Mouse (Mus musculus) heart, embryonic 10.5 days (tissue): Measurements from ENCODE around the gene Agbl5. TPM values are rescaled to one million over a fixed set of nuclear protein-coding genes. Genes with fewer than 3 reads are reported as not detected.
"Not testable (repeated sequence)": the region's sequence is repeated elsewhere in the genome, so short reads cannot be mapped to it uniquely, and the experiment has no call there.

Source experiments
- DNase-seq: peaks from one replicate; pipeline ENCODE4 v3.0.0-alpha.2; 2017; ENCODE audit warnings: low spot score
- H3K27ac ChIP-seq: fragments of 300-500 bp; sonication (generic); 2 replicates; pipeline ENCODE4 v1.5.1; 2016; ENCODE audit warnings: mild to moderate bottlenecking
- H3K27me3 ChIP-seq: fragments of 300-500 bp; sonication (generic); 2 replicates; pipeline ENCODE4 v1.6.1; 2016; ENCODE audit warnings: mild to moderate bottlenecking; ENCODE audit not compliant: poor library complexity, insufficient read depth, severe bottlenecking
- H3K36me3 ChIP-seq: fragments of 300-500 bp; sonication (generic); 2 replicates; pipeline ENCODE4 v1.6.1; 2016; ENCODE audit warnings: mild to moderate bottlenecking, moderate library complexity
- H3K4me1 ChIP-seq: fragments of 300-500 bp; sonication (generic); 2 replicates; pipeline ENCODE4 v1.6.1; 2016; ENCODE audit warnings: mild to moderate bottlenecking
- H3K4me3 ChIP-seq: fragments of 300-500 bp; sonication (generic); 2 replicates; pipeline ENCODE4 v1.5.1; 2016; ENCODE audit warnings: mild to moderate bottlenecking, moderate library complexity
- H3K9me3 ChIP-seq: fragments of 300-500 bp; sonication (generic); 2 replicates; pipeline ENCODE4 v1.6.1; 2016; ENCODE audit warnings: mild to moderate bottlenecking, moderate library complexity
- WGBS: fragments of 180-500 bp; shearing (Covaris S2); methylation state at CpG from one replicate; pipeline ENCODE4 v1.1.7; 2016; 5-methylcytosine and 5-hydroxymethylcytosine counted together
- polyA plus RNA-seq: library from polyadenylated mRNA; unstranded; fragments of >200 nt; fragmentation: Nextera tagmentation; extraction: Ambion mirVana; gene quantifications from 2 replicates; pipeline ENCODE4 v1.2.1, GENCODE M21; 2016

Gene Agbl5
- polyA plus RNA-seq, 1 experiment from 2014 or later, result 17.4 TPM

GRCm38 (mm10) chr5:30868981-30869380 lies 19.5 kb upstream of the Agbl5 start:
- no peaks in the 10 kb centered on the region for H3K9me3 ChIP-seq
- peak overlapping the region; percentile 95 for H3K27ac ChIP-seq
- H3K4me3 ChIP-seq, result peak overlapping the region; percentile 92
- H3K4me1 ChIP-seq, result peaks cover 17% of the 10 kb centered on the region
- peaks cover 34% of the 10 kb centered on the region for H3K36me3 ChIP-seq
- H3K27me3 ChIP-seq, result peaks cover 5% of the 10 kb centered on the region; the same call in 1 of the 2 replicates
- WGBS, result 23% methylated on average over 9 of the region's 9 CpGs
- DNase-seq, result no peak

GRCm38 (mm10) chr5:30869405-30870130 lies 18.9 kb upstream of the Agbl5 start:
- peak; percentile 95 for DNase-seq
- WGBS, result under 1% methylated on average over 63 of the region's 63 CpGs
- Histone ChIP-seq H3K4me1 (peaks cover 12% of the 10 kb centered on the region), H3K9me3 (no peaks in the 10 kb centered on the region), H3K4me3 (peak overlapping the region; percentile 92), H3K27me3 (peaks cover 5% of the 10 kb centered on the region; the same call in 1 of the 2 replicates), H3K36me3 (peaks cover 40% of the 10 kb centered on the region), H3K27ac (peak overlapping the region; percentile 95)

GRCm38 (mm10) chr5:30870131-30870406 lies 18.4 kb upstream of the Agbl5 start:
- H3K4me1 ChIP-seq, result peaks cover 9% of the 10 kb centered on the region
- WGBS, result 24% methylated on average over 2 of the region's 2 CpGs
- no peak for DNase-seq
- H3K27ac ChIP-seq, result peak overlapping the region; percentile 95
- no peaks in the 10 kb centered on the region for H3K9me3 ChIP-seq
- peaks cover 2% of the 10 kb centered on the region; the same call in 1 of the 2 replicates for H3K27me3 ChIP-seq
- H3K36me3 ChIP-seq, result peaks cover 45% of the 10 kb centered on the region
- H3K4me3 ChIP-seq, result peak overlapping the region; percentile 92

- H3K4me1 ChIP-seq, result peaks cover 9% of the 10 kb centered on the region
- no peak overlapping the region for H3K4me3 ChIP-seq
- no peak for DNase-seq
- peaks cover 69% of the 10 kb centered on the region for H3K36me3 ChIP-seq
- no peak overlapping the region for H3K27ac ChIP-seq
- no peaks in the 10 kb centered on the region for H3K27me3 ChIP-seq
- no peaks in the 10 kb centered on the region for H3K9me3 ChIP-seq
- 94% methylated on average over 9 of the region's 9 CpGs for WGBS
Observed at GRCm38 (mm10) chr5:30872574-30872973, 15.9 kb upstream of the Agbl5 start.

- Histone ChIP-seq H3K9me3 (no peaks in the 10 kb centered on the region), H3K4me3 (no peak overlapping the region), H3K27ac (no peak overlapping the region), H3K4me1 (peaks cover 9% of the 10 kb centered on the region), H3K27me3 (no peaks in the 10 kb centered on the region), H3K36me3 (peaks cover 75% of the 10 kb centered on the region)
- no peak for DNase-seq
- WGBS, result 88% methylated on average over 7 of the region's 7 CpGs
Observed at GRCm38 (mm10) chr5:30874365-30874764, 14.1 kb upstream of the Agbl5 start.

- H3K27ac ChIP-seq, result no peak overlapping the region
- no peak for DNase-seq
Observed at GRCm38 (mm10) chr5:30878616-30879015, 9.9 kb upstream of the Agbl5 start.

GRCm38 (mm10) chr5:30879347-30879943 lies 9.0 kb upstream of the Agbl5 start:
- Histone ChIP-seq H3K9me3 (no peaks in the 10 kb centered on the region), H3K27me3 (no peaks in the 10 kb centered on the region), H3K27ac (no peak overlapping the region), H3K4me3 (no peak overlapping the region), H3K4me1 (no peaks in the 10 kb centered on the region), H3K36me3 (peaks cover 38% of the 10 kb centered on the region)
- 90% methylated on average over 5 of the region's 5 CpGs for WGBS
- DNase-seq, result no peak

More at GRCm38 (mm10) chr5:30878616-30879015, 9.9 kb upstream of the Agbl5 start:
- Histone ChIP-seq H3K9me3 (no peaks in the 10 kb centered on the region), H3K4me3 (no peak overlapping the region), H3K27me3 (no peaks in the 10 kb centered on the region), H3K36me3 (peaks cover 46% of the 10 kb centered on the region), H3K4me1 (no peaks in the 10 kb centered on the region)
- 54% methylated on average over 6 of the region's 6 CpGs for WGBS

GRCm38 (mm10) chr5:30881839-30882238 lies 6.7 kb upstream of the Agbl5 start:
- not testable (repeated sequence) for H3K27me3 ChIP-seq, H3K4me1 ChIP-seq, H3K9me3 ChIP-seq, DNase-seq, H3K4me3 ChIP-seq, H3K27ac ChIP-seq
- H3K36me3 ChIP-seq, result peaks cover 14% of the 10 kb centered on the region
- 87% methylated on average over 4 of the region's 4 CpGs for WGBS

- no peaks in the 10 kb centered on the region for H3K27me3 ChIP-seq
- H3K4me1 ChIP-seq, result peaks cover 14% of the 10 kb centered on the region
- H3K27ac ChIP-seq, result no peak overlapping the region
- H3K4me3 ChIP-seq, result 0 out of 2 replicates have a peak overlapping the region, but pooled peaks have one; percentile 82
- WGBS, result 42% methylated on average over 4 of the region's 4 CpGs
- peaks cover 9% of the 10 kb centered on the region for H3K36me3 ChIP-seq
- no peaks in the 10 kb centered on the region for H3K9me3 ChIP-seq
- DNase-seq, result no peak
Observed at GRCm38 (mm10) chr5:30886209-30886608, 2.3 kb upstream of the Agbl5 start.

- no peak for DNase-seq
- peak overlapping the region; percentile 82 for H3K4me3 ChIP-seq
- peaks cover 14% of the 10 kb centered on the region for H3K4me1 ChIP-seq
- no peaks in the 10 kb centered on the region for H3K27me3 ChIP-seq
- H3K36me3 ChIP-seq, result peaks cover 14% of the 10 kb centered on the region
- H3K27ac ChIP-seq, result peak overlapping the region; percentile 97
- WGBS, result 43% methylated on average over 5 of the region's 5 CpGs
- H3K9me3 ChIP-seq, result no peaks in the 10 kb centered on the region
Observed at GRCm38 (mm10) chr5:30886731-30887130, 1.8 kb upstream of the Agbl5 start.

- Histone ChIP-seq H3K9me3 (no peaks in the 10 kb centered on the region), H3K4me1 (peaks cover 14% of the 10 kb centered on the region), H3K36me3 (peaks cover 20% of the 10 kb centered on the region), H3K27me3 (no peaks in the 10 kb centered on the region), H3K4me3 (peak overlapping the region; percentile 82), H3K27ac (peak overlapping the region; percentile 97)
- DNase-seq, result peak; percentile 96
- WGBS, result under 1% methylated on average over 19 of the region's 19 CpGs
Observed at GRCm38 (mm10) chr5:30887331-30887761, 1.1 kb upstream of the Agbl5 start.

GRCm38 (mm10) chr5:30887858-30888336 lies 597 bp upstream of the Agbl5 start:
- H3K27ac ChIP-seq, result peak overlapping the region; percentile 97
- H3K36me3 ChIP-seq, result peaks cover 26% of the 10 kb centered on the region
- H3K4me3 ChIP-seq, result peak overlapping the region; percentile 82
- peaks cover 14% of the 10 kb centered on the region for H3K4me1 ChIP-seq
- no peaks in the 10 kb centered on the region for H3K9me3 ChIP-seq
- WGBS, result under 1% methylated on average over 28 of the region's 28 CpGs
- H3K27me3 ChIP-seq, result no peaks in the 10 kb centered on the region
- peak; percentile 97 for DNase-seq

GRCm38 (mm10) chr5:30889088-30889754 lies 727 bp downstream of the Agbl5 start:
- H3K27ac ChIP-seq, result peak overlapping the region; percentile 97
- peak overlapping the region; percentile 82 for H3K4me3 ChIP-seq
- peaks cover 14% of the 10 kb centered on the region for H3K4me1 ChIP-seq
- peaks cover 39% of the 10 kb centered on the region for H3K36me3 ChIP-seq
- peak; percentile 95 for DNase-seq
- H3K9me3 ChIP-seq, result no peaks in the 10 kb centered on the region
- H3K27me3 ChIP-seq, result no peaks in the 10 kb centered on the region
- WGBS, result 2% methylated on average over 41 of the region's 42 CpGs
